Mouse (Mus musculus) embryonic fibroblast, embryonic 13.5 days (primary cell): ENCODE measurements at regions not wholly inside any gene's neighbourhood (a gene's known extent, or its start where the extent isn't known, plus 50 kb on each side); places are given as distances from the start of the nearest gene placed in this dataset.

Source experiments
- CTCF ChIP-seq: IDR thresholded peaks from 2 replicates; pipeline ENCODE4 v1.5.1; 2011; ENCODE audit warnings: mild to moderate bottlenecking, control low read depth, low read length, moderate library complexity, borderline replicate concordance; ENCODE audit not compliant: insufficient read depth
- POLR2A ChIP-seq: IDR thresholded peaks from 2 replicates; pipeline ENCODE4 v1.6.1; 2011; ENCODE audit warnings: low read depth, mild to moderate bottlenecking, control low read depth, low read length, moderate library complexity

GRCm38 (mm10) chr17:94424811-94425210 lies 325.0 kb downstream of the Mettl4 start:
- no peak for TF ChIP-seq POLR2A
- no peak for TF ChIP-seq CTCF
